ENCODE assay signal across 8 mouse cellular contexts in genomic region chr5:64802143-64802542, GRCm38 (mm10). TPM values are rescaled to one million over a fixed set of nuclear protein-coding genes. Genes with fewer than 3 reads are reported as not detected.
DNase-seq lines count a peak whose midpoint lies in the region; ATAC-seq and TF ChIP-seq lines count a peak whose summit lies in the region.

No protein-coding gene starts in this region.

- peaks cover 9% of the 10 kb centered on the region for H3K9me3 ChIP-seq in heart, embryonic 13.5 days
- no peaks in the 10 kb centered on the region for H3K9me3 ChIP-seq in ES-E14 (ENCODE audit: control insufficient read depth, insufficient read depth, low read depth, low read length)
- H3K9me3 ChIP-seq in forebrain, embryonic 16.5 days (ENCODE audit: control insufficient read depth, low read length), result peaks cover 3% of the 10 kb centered on the region; the same call in 1 of the 2 replicates
- no peaks in the 10 kb centered on the region for H3K9me3 ChIP-seq in liver, embryonic 16.5 days (replicated peaks; ENCODE audit: control insufficient read depth, low read length)

- peak overlapping the region; percentile 97 for H3K9ac ChIP-seq in heart, embryonic 13.5 days
- H3K9ac ChIP-seq in ES-E14 (ENCODE audit: insufficient read depth, low read depth, low read length, poor library complexity, severe bottlenecking), result peak overlapping the region; percentile 85
- peak overlapping the region; percentile 91 for H3K9ac ChIP-seq in forebrain, embryonic 16.5 days (replicated peaks; ENCODE audit: low read depth, low read length)
- H3K9ac ChIP-seq in liver, embryonic 16.5 days (ENCODE audit: low read depth, low read length), result peak overlapping the region; percentile 99

- H3K4me1 ChIP-seq in heart, embryonic 13.5 days, result peaks cover 30% of the 10 kb centered on the region
- peaks cover 13 to 14% of the 10 kb centered on the region in 2 experiments for H3K4me1 ChIP-seq in ES-E14 (ENCODE audit: control insufficient read depth in 2 of 2, insufficient read depth in 2 of 2, low read length in 2 of 2, poor library complexity in 1 of 2)
- peaks cover 22% of the 10 kb centered on the region for H3K4me1 ChIP-seq in forebrain, embryonic 16.5 days (replicated peaks; ENCODE audit: control insufficient read depth, insufficient read depth, low read length)
- peaks cover 25% of the 10 kb centered on the region for H3K4me1 ChIP-seq in liver, embryonic 16.5 days (ENCODE audit: control insufficient read depth, low read depth, low read length)

- in situ Hi-C loops in ES-E14 (cut with MboI; ENCODE audit: low sequenced_read_pairs in 2 of 2, unreplicated experiment in 2 of 2), result loop anchor here in 1 of 2 experiments (25.0 kb wide), 1 partner anchor 215 kb away; no protein-coding TSS in a partner anchor

- DNase-seq in heart, postnatal 36 days, result no peak
- no peak for DNase-seq in ES-E14 (ENCODE audit: low read depth, low spot score)
- DNase-seq in right cerebral cortex, postnatal 14 days, result no peak
- no peak for DNase-seq in cerebellum, adult 11-12 months
- no peak for DNase-seq in left cerebral cortex, adult 18-20 months (ENCODE audit: low spot score in 2 of 2)

- WGBS in heart, embryonic 13.5 days, result 11% methylated on average over 8 of the region's 8 CpGs
- WGBS in forebrain, embryonic 16.5 days, result 6% methylated on average over 8 of the region's 8 CpGs
- 19% methylated on average over 8 of the region's 8 CpGs for WGBS in liver, embryonic 16.5 days (ENCODE audit: insufficient replicate concordance)

- H3K27ac ChIP-seq in heart, embryonic 13.5 days (replicated peaks), result peak overlapping the region; percentile 99
- peak overlapping the region; percentile 92 for H3K27ac ChIP-seq in ES-E14 (ENCODE audit: insufficient read depth, low read depth, low read length, poor library complexity, severe bottlenecking)
- H3K27ac ChIP-seq in forebrain, embryonic 16.5 days (ENCODE audit: low read length), result peak overlapping the region; percentile 97
- H3K27ac ChIP-seq in liver, embryonic 16.5 days (ENCODE audit: low read length), result peak overlapping the region; percentile 97

- H3K27me3 ChIP-seq in heart, embryonic 13.5 days (replicated peaks), result no peaks in the 10 kb centered on the region
- no peaks in the 10 kb centered on the region for H3K27me3 ChIP-seq in forebrain, embryonic 16.5 days (replicated peaks; ENCODE audit: control insufficient read depth, insufficient read depth, low read length)
- peaks cover 9% of the 10 kb centered on the region for H3K27me3 ChIP-seq in liver, embryonic 16.5 days (ENCODE audit: control insufficient read depth, insufficient read depth, low read depth, low read length)

- H3K36me3 ChIP-seq in heart, embryonic 13.5 days, result no peaks in the 10 kb centered on the region; the same call in 1 of the 2 replicates
- 0 out of 2 replicates have a peak, but pooled peaks cover 1% of the 10 kb centered on the region for H3K36me3 ChIP-seq in ES-E14 (ENCODE audit: control insufficient read depth, insufficient read depth, low read length, poor library complexity, severe bottlenecking)
- H3K36me3 ChIP-seq in forebrain, embryonic 16.5 days (ENCODE audit: control insufficient read depth, insufficient read depth), result no peaks in the 10 kb centered on the region
- H3K36me3 ChIP-seq in liver, embryonic 16.5 days (ENCODE audit: control insufficient read depth, insufficient read depth), result peaks cover 3% of the 10 kb centered on the region; the same call in 1 of the 2 replicates

- H3K4me3 ChIP-seq in heart, embryonic 13.5 days, result peak overlapping the region; percentile 80
- peak overlapping the region; percentile 60 to 97 for H3K4me3 ChIP-seq in ES-E14 (ENCODE audit: insufficient read depth in 1 of 2, low read depth in 1 of 2, low read length in 2 of 2, poor library complexity in 1 of 2, severe bottlenecking in 1 of 2)
- peak overlapping the region; percentile 63 for H3K4me3 ChIP-seq in forebrain, embryonic 16.5 days (replicated peaks; ENCODE audit: low read length)
- peak overlapping the region; percentile 95 for H3K4me3 ChIP-seq in liver, embryonic 16.5 days (ENCODE audit: low read depth, low read length)

- H3K4me2 ChIP-seq in heart, embryonic 13.5 days, result peak overlapping the region; percentile 89
- peak overlapping the region; percentile 73 for H3K4me2 ChIP-seq in forebrain, embryonic 16.5 days (ENCODE audit: low read length)
- peak overlapping the region; percentile 91 for H3K4me2 ChIP-seq in liver, embryonic 16.5 days (ENCODE audit: low read depth, low read length)

- ATAC-seq in heart, embryonic 13.5 days (ENCODE audit: extremely low read depth, insufficient number of reproducible peaks, low FRiP score, low TSS enrichment), result no peak
- ATAC-seq in forebrain, embryonic 16.5 days, result no peak
- ATAC-seq in liver, embryonic 16.5 days (ENCODE audit: low read depth), result no peak

- intact Hi-C loops in heart, postnatal 36 days (cut with DNase I), result loop anchor here (2.0 to 5.0 kb wide), 4 partner anchors 99 to 295 kb away; no protein-coding TSS in a partner anchor

TF ChIP-seq in ES-E14, 5 proteins besides CTCF, POLR2A, EP300 and RAD21:
- TF ChIP-seq MAFK (IDR thresholded peaks at IDR 0.05; ENCODE audit: insufficient read depth, low read depth, low read length) (no peak), ZNF384 (IDR thresholded peaks at IDR 0.05; ENCODE audit: low read depth, low read length) (no peak)

RNA-seq across cellular contexts. Expression of gene Klf3, which starts 1.0 kb away (rescaled TPM):
- 49.8 TPM in 2 replicates for polyA plus RNA-seq in heart, embryonic 13.5 days (2015; fragmentation: Nextera tagmentation; extraction: Ambion mirVana)
- total RNA-seq in heart, postnatal 36 days (2021), result 10 to 100 TPM; 54.8 to 58.9 TPM
- 22.9 and 31.8 TPM in 2 replicates for total RNA-seq in ES-E14 (2012; rRNA removed)
- 30.9 and 32.9 TPM in 2 replicates for polyA plus RNA-seq in forebrain, embryonic 16.5 days (2015; fragmentation: Nextera tagmentation; extraction: Ambion mirVana)
- 77.7 and 88.9 TPM in 2 replicates for polyA plus RNA-seq in liver, embryonic 16.5 days (2015; fragmentation: Nextera tagmentation; extraction: Ambion mirVana)
- total RNA-seq in left cerebral cortex, adult 18-20 months (2021), result 10 to 100 TPM; 32.0 to 33.4 TPM
